Mouse (Mus musculus) testis, adult 2 months (tissue): ENCODE results near the gene Nsdhl.

Experiments used
- CTCF ChIP-seq: fragments of 200-500 bp; IDR thresholded peaks from 2 replicates; pipeline ENCODE4 v1.5.1; 2012; ENCODE audit warnings: low read depth, mild to moderate bottlenecking, inconsistent platforms, low read length, moderate library complexity; ENCODE audit not compliant: control insufficient read depth, insufficient read depth, insufficient replicate concordance
- POLR2A ChIP-seq: fragments of 200-500 bp; IDR thresholded peaks from 2 replicates; pipeline ENCODE4 v1.6.1; 2012; ENCODE audit warnings: low read depth, mild to moderate bottlenecking, inconsistent platforms, low read length, moderate library complexity; ENCODE audit not compliant: control insufficient read depth

GRCm38 (mm10) chrX:73005678-73006077, 87.3 kb downstream of the Nsdhl start:
- TF ChIP-seq CTCF, result no peak
- TF ChIP-seq POLR2A, result no peak
